7 mouse cellular contexts compared by ENCODE assay signal in genomic region chr1:37996226-37996625, GRCm38 (mm10). TPM values are rescaled to one million over a fixed set of nuclear protein-coding genes. Genes with fewer than 3 reads are reported as not detected.
DNase-seq lines count a peak whose midpoint lies in the region; ATAC-seq lines count a peak whose summit lies in the region.

No protein-coding gene starts in this region.

- ATAC-seq in megakaryocyte, adult 5-6 weeks (ENCODE audit: poor library complexity, severe bottlenecking): no peak
- no peak for ATAC-seq in forebrain, embryonic 12.5 days (ENCODE audit: low FRiP score)
- ATAC-seq in limb, embryonic 13.5 days (ENCODE audit: low FRiP score, low read depth): no peak
- no peak for ATAC-seq in stomach, embryonic 14.5 days (ENCODE audit: insufficient number of reproducible peaks, insufficient read depth, low FRiP score, low read depth)

- no peaks in the 10 kb centered on the region for H3K27me3 ChIP-seq in megakaryocyte, embryonic 14.5 days (replicated peaks)
- no peaks in the 10 kb centered on the region for H3K27me3 ChIP-seq in forebrain, embryonic 12.5 days
- H3K27me3 ChIP-seq in limb, embryonic 13.5 days: no peaks in the 10 kb centered on the region
- H3K27me3 ChIP-seq in stomach, embryonic 14.5 days (ENCODE audit: control insufficient read depth, insufficient read depth, low read length): no peaks in the 10 kb centered on the region

- H3K36me3 ChIP-seq in megakaryocyte, embryonic 14.5 days (replicated peaks; ENCODE audit: low read length): peaks cover 49% of the 10 kb centered on the region
- H3K36me3 ChIP-seq in forebrain, embryonic 12.5 days (replicated peaks): peaks cover 43% of the 10 kb centered on the region
- peaks cover 42% of the 10 kb centered on the region for H3K36me3 ChIP-seq in limb, embryonic 13.5 days
- peaks cover 40% of the 10 kb centered on the region for H3K36me3 ChIP-seq in stomach, embryonic 14.5 days (ENCODE audit: control insufficient read depth, insufficient read depth, low read length)

- H3K9me3 ChIP-seq in megakaryocyte, embryonic 14.5 days: no peaks in the 10 kb centered on the region
- H3K9me3 ChIP-seq in forebrain, embryonic 12.5 days: no peaks in the 10 kb centered on the region
- no peaks in the 10 kb centered on the region for H3K9me3 ChIP-seq in limb, embryonic 13.5 days
- no peaks in the 10 kb centered on the region for H3K9me3 ChIP-seq in stomach, embryonic 14.5 days (ENCODE audit: control insufficient read depth, low read depth, low read length)

- no peak overlapping the region for H3K27ac ChIP-seq in forebrain, embryonic 12.5 days
- no peak overlapping the region for H3K27ac ChIP-seq in limb, embryonic 13.5 days
- no peak overlapping the region; the same call in 1 of the 2 replicates for H3K27ac ChIP-seq in stomach, embryonic 14.5 days (ENCODE audit: low read length)

- 45% methylated on average over 3 of the region's 3 CpGs for WGBS in forebrain, embryonic 12.5 days
- 47% methylated on average over 3 of the region's 3 CpGs for WGBS in limb, embryonic 13.5 days
- 40% methylated on average over 3 of the region's 3 CpGs for WGBS in stomach, embryonic 14.5 days

- H3K4me1 ChIP-seq in megakaryocyte, embryonic 14.5 days: peaks cover 33% of the 10 kb centered on the region
- peaks cover 20% of the 10 kb centered on the region for H3K4me1 ChIP-seq in forebrain, embryonic 12.5 days
- peaks cover 18% of the 10 kb centered on the region for H3K4me1 ChIP-seq in limb, embryonic 13.5 days
- peaks cover 11% of the 10 kb centered on the region for H3K4me1 ChIP-seq in stomach, embryonic 14.5 days (ENCODE audit: control insufficient read depth, insufficient read depth, low read length)

- peak overlapping the region; percentile 98 for H3K4me3 ChIP-seq in megakaryocyte, embryonic 14.5 days (replicated peaks)
- peak overlapping the region; percentile 98 for H3K4me3 ChIP-seq in forebrain, embryonic 12.5 days (replicated peaks)
- H3K4me3 ChIP-seq in limb, embryonic 13.5 days: peak overlapping the region; percentile 96
- H3K4me3 ChIP-seq in stomach, embryonic 14.5 days (ENCODE audit: low read depth, low read length): peak overlapping the region; percentile 99

- peak overlapping the region; percentile 75 for H3K9ac ChIP-seq in forebrain, embryonic 12.5 days
- peak overlapping the region; percentile 82 for H3K9ac ChIP-seq in limb, embryonic 13.5 days
- H3K9ac ChIP-seq in stomach, embryonic 14.5 days (replicated peaks; ENCODE audit: low read depth, low read length): peak overlapping the region; percentile 52

- no peak for DNase-seq in adrenal gland, postnatal 14 days
- DNase-seq in thymus, postnatal 14 days: no peak

- H3K4me2 ChIP-seq in forebrain, embryonic 12.5 days: peak overlapping the region; percentile 86
- H3K4me2 ChIP-seq in limb, embryonic 13.5 days (replicated peaks): peak overlapping the region; percentile 92
- peak overlapping the region; percentile 75 for H3K4me2 ChIP-seq in stomach, embryonic 14.5 days (replicated peaks; ENCODE audit: low read depth, low read length)

RNA-seq across cellular contexts. Expression of gene Txndc9, which starts 1.5 kb away (rescaled TPM):
- polyA plus RNA-seq in megakaryocyte, embryonic 14.5 days (2012; ENCODE audit: insufficient read depth, low replicate concordance): 3.2 and 4.8 TPM in 2 replicates
- total RNA-seq in megakaryocyte, adult 5-6 weeks (2015): 60.9 and 65.4 TPM in 2 replicates
- total RNA-seq in megakaryocyte, adult 5-6 weeks (2017): 48.1 and 51.9 TPM in 2 replicates
- 150 and 153 TPM in 2 replicates for polyA plus RNA-seq in forebrain, embryonic 12.5 days (2016; fragmentation: Nextera tagmentation; extraction: Ambion mirVana)
- polyA plus RNA-seq in limb, embryonic 13.5 days (2015; fragmentation: Nextera tagmentation; extraction: Ambion mirVana): 139 and 153 TPM in 2 replicates
- polyA plus RNA-seq in stomach, embryonic 14.5 days (2014; fragmentation: Nextera tagmentation; extraction: Ambion mirVana): 132 and 144 TPM in 2 replicates
- total RNA-seq in adrenal gland, postnatal 14 days (2021): 68.2 and 69.0 TPM in 2 replicates

RNA-seq across cellular contexts. Expression of gene Eif5b, which starts 1.6 kb away (rescaled TPM):
- polyA plus RNA-seq in megakaryocyte, embryonic 14.5 days (2012; ENCODE audit: insufficient read depth, low replicate concordance): 3.5 and 69.6 TPM in 2 replicates
- total RNA-seq in megakaryocyte, adult 5-6 weeks (2015): 20.8 and 21.1 TPM in 2 replicates
- total RNA-seq in megakaryocyte, adult 5-6 weeks (2017): 7.6 and 14.3 TPM in 2 replicates
- polyA plus RNA-seq in forebrain, embryonic 12.5 days (2016; fragmentation: Nextera tagmentation; extraction: Ambion mirVana): 33.8 and 34.3 TPM in 2 replicates
- polyA plus RNA-seq in limb, embryonic 13.5 days (2015; fragmentation: Nextera tagmentation; extraction: Ambion mirVana): 33.8 TPM in 2 replicates
- polyA plus RNA-seq in stomach, embryonic 14.5 days (2014; fragmentation: Nextera tagmentation; extraction: Ambion mirVana): 29.5 and 30.4 TPM in 2 replicates
- total RNA-seq in adrenal gland, postnatal 14 days (2021): 45.0 and 48.2 TPM in 2 replicates

RNA-seq across cellular contexts. Expression of gene Lyg1, which starts 38.7 kb away (rescaled TPM):
- polyA plus RNA-seq in megakaryocyte, embryonic 14.5 days (2012; ENCODE audit: insufficient read depth, low replicate concordance): not detected in 2 replicates
- total RNA-seq in megakaryocyte, adult 5-6 weeks (2015): not detected in 2 replicates
- not detected in 2 replicates for total RNA-seq in megakaryocyte, adult 5-6 weeks (2017)
- not detected in 2 replicates for polyA plus RNA-seq in forebrain, embryonic 12.5 days (2016; fragmentation: Nextera tagmentation; extraction: Ambion mirVana)
- polyA plus RNA-seq in limb, embryonic 13.5 days (2015; fragmentation: Nextera tagmentation; extraction: Ambion mirVana): not detected in 2 replicates
- polyA plus RNA-seq in stomach, embryonic 14.5 days (2014; fragmentation: Nextera tagmentation; extraction: Ambion mirVana): not detected in 2 replicates
- not detected in 2 replicates for total RNA-seq in adrenal gland, postnatal 14 days (2021)

Comparison
In these comparisons a context has a peak if more than half of its experiments do, and no peak if none do; other contexts are left out.
1. RNA of gene Txndc9, which starts 1.5 kb away (polyA plus RNA-seq): 150 to 153 TPM in forebrain, embryonic 12.5 days, 132 to 144 TPM in stomach, embryonic 14.5 days and 139 to 153 TPM in limb, embryonic 13.5 days; 3.2 to 4.8 TPM in megakaryocyte, embryonic 14.5 days; every median in the first group is over 10 times any median in the second.
2. Peak in every context shown above with its lines, with median percentiles within 50 percentile points of each other: H3K4me3 ChIP-seq, H3K4me2 ChIP-seq and H3K9ac ChIP-seq.